Mouse (Mus musculus): ENCODE measurements around the gene Psmc3ip. TPM values are rescaled to one million over a fixed set of nuclear protein-coding genes. Genes with fewer than 3 reads are reported as not detected.
"Not testable (repeated sequence)": the region's sequence is repeated elsewhere in the genome, so short reads cannot be mapped to it uniquely, and the experiment has no call there.

The Psmc3ip gene
- polyA plus RNA-seq, 2 experiments, result 16.8 to 21.6 TPM

- Histone ChIP-seq H3K4me2 (ENCODE audit: low read depth) (no peak overlapping the region), H3K36me3 (replicated peaks; ENCODE audit: control insufficient read depth, insufficient read depth, low read depth) (0 out of 2 replicates have a peak, but pooled peaks cover under 1% of the 10 kb centered on the region), H3K4me1 (replicated peaks; ENCODE audit: control insufficient read depth in 2 of 2, insufficient read depth in 2 of 2, low read length in 1 of 2) (peaks cover 2 to 15% of the 10 kb centered on the region in 2 experiments; a peak in 2 of 4 replicates), H3K9ac (replicated peaks) (no peak overlapping the region), H3K27me3 (ENCODE audit: control insufficient read depth, insufficient read depth, low read length) (no peaks in the 10 kb centered on the region), H3K4me3 (ENCODE audit: insufficient read depth in 1 of 2, low read depth in 2 of 2, low read length in 2 of 2) (no peak overlapping the region), H3K9me3 (ENCODE audit: control insufficient read depth, low read length) (no peaks in the 10 kb centered on the region; the same call in 1 of the 2 replicates), H3K27ac (no peak overlapping the region)
- ATAC-seq (ENCODE audit: insufficient read depth) (no peak), DNase-seq (ENCODE audit: low read depth in 3 of 3, low spot score in 3 of 3) (no peak)
- WGBS (ENCODE audit: insufficient replicate concordance), result 82% methylated on average over 6 of the region's 6 CpGs
- TF ChIP-seq EP300 (IDR thresholded peaks at IDR 0.05; ENCODE audit: low read depth), result no peak
- peak; percentile 71 for TF ChIP-seq CTCF (IDR thresholded peaks at IDR 0.05; ENCODE audit: low read depth)
Observed at GRCm38 (mm10) chr11:101131701-101132100, 36.5 kb upstream of the Psmc3ip start.

GRCm38 (mm10) chr11:101131187-101131586 is 36.0 kb upstream of the Psmc3ip start:
- no peaks in the 10 kb centered on the region for H3K27me3 ChIP-seq (ENCODE audit: control insufficient read depth, insufficient read depth, low read length)
- no peak overlapping the region for H3K4me2 ChIP-seq (ENCODE audit: low read depth)
- peaks cover 2 to 15% of the 10 kb centered on the region in 2 experiments; a peak in 2 of 4 replicates for H3K4me1 ChIP-seq (replicated peaks; ENCODE audit: control insufficient read depth in 2 of 2, insufficient read depth in 2 of 2, low read length in 1 of 2)
- H3K9ac ChIP-seq (replicated peaks), result no peak overlapping the region
- no peak for DNase-seq (ENCODE audit: low read depth in 3 of 3, low spot score in 3 of 3)
- no peak overlapping the region for H3K27ac ChIP-seq
- ATAC-seq (ENCODE audit: insufficient read depth), result no peak
- H3K9me3 ChIP-seq (ENCODE audit: control insufficient read depth, low read length), result no peaks in the 10 kb centered on the region; the same call in 1 of the 2 replicates
- WGBS (ENCODE audit: insufficient replicate concordance), result 51% methylated on average over 2 of the region's 2 CpGs
- TF ChIP-seq CTCF (IDR thresholded peaks at IDR 0.05; ENCODE audit: low read depth), result no peak
- TF ChIP-seq EP300 (IDR thresholded peaks at IDR 0.05; ENCODE audit: low read depth), result no peak
- peaks cover 6% of the 10 kb centered on the region; the same call in 1 of the 2 replicates for H3K36me3 ChIP-seq (replicated peaks; ENCODE audit: control insufficient read depth, insufficient read depth, low read depth)
- no peak overlapping the region for H3K4me3 ChIP-seq (ENCODE audit: insufficient read depth in 1 of 2, low read depth in 2 of 2, low read length in 2 of 2)

- no peak overlapping the region for H3K9ac ChIP-seq (replicated peaks)
- no peaks in the 10 kb centered on the region; the same call in 1 of the 2 replicates for H3K9me3 ChIP-seq (ENCODE audit: control insufficient read depth, low read length)
- ATAC-seq (ENCODE audit: insufficient read depth), result no peak
- peaks cover 2 to 15% of the 10 kb centered on the region in 2 experiments; a peak in 2 of 4 replicates for H3K4me1 ChIP-seq (replicated peaks; ENCODE audit: control insufficient read depth in 2 of 2, insufficient read depth in 2 of 2, low read length in 1 of 2)
- DNase-seq (ENCODE audit: low read depth in 3 of 3, low spot score in 3 of 3), result no peak
- 29% methylated on average over 18 of the region's 18 CpGs for WGBS (ENCODE audit: insufficient replicate concordance)
- H3K36me3 ChIP-seq (replicated peaks; ENCODE audit: control insufficient read depth, insufficient read depth, low read depth), result peaks cover 9% of the 10 kb centered on the region; the same call in 1 of the 2 replicates
- no peak overlapping the region for H3K4me2 ChIP-seq (ENCODE audit: low read depth)
- no peaks in the 10 kb centered on the region for H3K27me3 ChIP-seq (ENCODE audit: control insufficient read depth, insufficient read depth, low read length)
- H3K4me3 ChIP-seq (ENCODE audit: insufficient read depth in 1 of 2, low read depth in 2 of 2, low read length in 2 of 2), result no peak overlapping the region
- TF ChIP-seq EP300 (IDR thresholded peaks at IDR 0.05; ENCODE audit: low read depth) (no peak), CTCF (IDR thresholded peaks at IDR 0.05; ENCODE audit: low read depth) (no peak)
- no peak overlapping the region for H3K27ac ChIP-seq
Observed at GRCm38 (mm10) chr11:101130056-101130756, 35.0 kb upstream of the Psmc3ip start.

- Histone ChIP-seq H3K27me3 (ENCODE audit: control insufficient read depth, insufficient read depth, low read length) (no peaks in the 10 kb centered on the region), H3K36me3 (replicated peaks; ENCODE audit: control insufficient read depth, insufficient read depth, low read depth) (peaks cover 9% of the 10 kb centered on the region; the same call in 1 of the 2 replicates), H3K9ac (replicated peaks) (no peak overlapping the region), H3K27ac (no peak overlapping the region), H3K9me3 (ENCODE audit: control insufficient read depth, low read length) (no peaks in the 10 kb centered on the region; the same call in 1 of the 2 replicates), H3K4me3 (ENCODE audit: insufficient read depth in 1 of 2, low read depth in 2 of 2, low read length in 2 of 2) (no peak overlapping the region), H3K4me2 (ENCODE audit: low read depth) (no peak overlapping the region), H3K4me1 (replicated peaks; ENCODE audit: control insufficient read depth in 2 of 2, insufficient read depth in 2 of 2, low read length in 1 of 2) (peaks cover 2 to 13% of the 10 kb centered on the region in 2 experiments; a peak in 2 of 4 replicates)
- DNase-seq (ENCODE audit: low read depth in 3 of 3, low spot score in 3 of 3), result no peak
- TF ChIP-seq EP300 (IDR thresholded peaks at IDR 0.05; ENCODE audit: low read depth) (no peak), CTCF (IDR thresholded peaks at IDR 0.05; ENCODE audit: low read depth) (no peak)
- WGBS (ENCODE audit: insufficient replicate concordance), result 68% methylated on average over 11 of the region's 11 CpGs
- ATAC-seq (ENCODE audit: insufficient read depth), result no peak
Observed at GRCm38 (mm10) chr11:101128996-101129577, 33.9 kb upstream of the Psmc3ip start.

- H3K4me3 ChIP-seq (ENCODE audit: insufficient read depth in 1 of 2, low read depth in 2 of 2, low read length in 2 of 2), result no peak overlapping the region
- TF ChIP-seq CTCF (IDR thresholded peaks at IDR 0.05; ENCODE audit: low read depth) (peak; percentile 53), EP300 (IDR thresholded peaks at IDR 0.05; ENCODE audit: low read depth) (no peak)
- DNase-seq (ENCODE audit: low read depth in 3 of 3, low spot score in 3 of 3), result no peak
Observed at GRCm38 (mm10) chr11:101127075-101127474, 31.8 kb upstream of the Psmc3ip start.

GRCm38 (mm10) chr11:101125008-101125407 is 29.8 kb upstream of the Psmc3ip start:
- H3K4me2 ChIP-seq (ENCODE audit: low read depth); H3K27ac ChIP-seq; H3K4me3 ChIP-seq (ENCODE audit: insufficient read depth in 1 of 2, low read depth in 2 of 2, low read length in 2 of 2); H3K9me3 ChIP-seq (ENCODE audit: control insufficient read depth, low read length); H3K9ac ChIP-seq (replicated peaks); DNase-seq (ENCODE audit: low read depth in 3 of 3, low spot score in 3 of 3); ATAC-seq (ENCODE audit: insufficient read depth); H3K36me3 ChIP-seq (replicated peaks; ENCODE audit: control insufficient read depth, insufficient read depth, low read depth); H3K27me3 ChIP-seq (ENCODE audit: control insufficient read depth, insufficient read depth, low read length): not testable (repeated sequence)
- 91% methylated on average over 7 of the region's 9 CpGs for WGBS (ENCODE audit: insufficient replicate concordance)
- H3K4me1 ChIP-seq (replicated peaks; ENCODE audit: control insufficient read depth in 2 of 2, insufficient read depth in 2 of 2, low read length in 1 of 2), result peaks cover 7 to 10% of the 10 kb centered on the region in 2 experiments

More at GRCm38 (mm10) chr11:101127075-101127474, 31.8 kb upstream of the Psmc3ip start:
- H3K27me3 ChIP-seq (ENCODE audit: control insufficient read depth, insufficient read depth, low read length), result no peaks in the 10 kb centered on the region
- H3K9ac ChIP-seq (replicated peaks), result no peak overlapping the region
- H3K9me3 ChIP-seq (ENCODE audit: control insufficient read depth, low read length), result no peaks in the 10 kb centered on the region; the same call in 1 of the 2 replicates
- H3K27ac ChIP-seq, result no peak overlapping the region
- 70% methylated on average over 1 of the region's 1 CpGs for WGBS (ENCODE audit: insufficient replicate concordance)
- ATAC-seq (ENCODE audit: insufficient read depth), result no peak
- H3K36me3 ChIP-seq (replicated peaks; ENCODE audit: control insufficient read depth, insufficient read depth, low read depth), result peaks cover 9% of the 10 kb centered on the region; the same call in 1 of the 2 replicates
- H3K4me2 ChIP-seq (ENCODE audit: low read depth), result no peak overlapping the region
- H3K4me1 ChIP-seq (replicated peaks; ENCODE audit: control insufficient read depth in 2 of 2, insufficient read depth in 2 of 2, low read length in 1 of 2), result peaks cover 2 to 13% of the 10 kb centered on the region in 2 experiments; a peak in 2 of 4 replicates

GRCm38 (mm10) chr11:101124494-101124893 is 29.3 kb upstream of the Psmc3ip start:
- 83% methylated on average over 8 of the region's 8 CpGs for WGBS (ENCODE audit: insufficient replicate concordance)
- not testable (repeated sequence) for DNase-seq (ENCODE audit: low read depth in 3 of 3, low spot score in 3 of 3); H3K27ac ChIP-seq; ATAC-seq (ENCODE audit: insufficient read depth); H3K27me3 ChIP-seq (ENCODE audit: control insufficient read depth, insufficient read depth, low read length); H3K36me3 ChIP-seq (replicated peaks; ENCODE audit: control insufficient read depth, insufficient read depth, low read depth); H3K4me2 ChIP-seq (ENCODE audit: low read depth); H3K4me3 ChIP-seq (ENCODE audit: insufficient read depth in 1 of 2, low read depth in 2 of 2, low read length in 2 of 2); H3K9me3 ChIP-seq (ENCODE audit: control insufficient read depth, low read length); H3K9ac ChIP-seq (replicated peaks)
- H3K4me1 ChIP-seq (replicated peaks; ENCODE audit: control insufficient read depth in 2 of 2, insufficient read depth in 2 of 2, low read length in 1 of 2), result peaks cover 6 to 10% of the 10 kb centered on the region in 2 experiments

Data from liver, embryonic 14.5 days (tissue).